Mouse (Mus musculus) G1E (cell line): ENCODE results near the gene Mettl5.

Source experiments
- CTCF ChIP-seq: IDR thresholded peaks from 2 replicates; pipeline ENCODE4 v1.5.1; 2012; ENCODE audit warnings: low read depth, low read length, inconsistent platforms, mixed read lengths
- GATA1 ChIP-seq: IDR thresholded peaks from 2 replicates; pipeline ENCODE4 v1.6.1; 2012; ENCODE audit warnings: borderline replicate concordance, low read length, inconsistent platforms, mixed read lengths
- POLR2AphosphoS5 ChIP-seq: IDR thresholded peaks from 2 replicates; pipeline ENCODE4 v1.6.1; 2012; ENCODE audit warnings: low read depth, low read length, inconsistent platforms; ENCODE audit not compliant: insufficient replicate concordance
- TAL1 ChIP-seq: conservative IDR thresholded peaks from 2 replicates; pipeline ENCODE4 v1.6.1; 2012; ENCODE audit warnings: low read depth, low read length, inconsistent platforms, mixed read lengths

DNA sequence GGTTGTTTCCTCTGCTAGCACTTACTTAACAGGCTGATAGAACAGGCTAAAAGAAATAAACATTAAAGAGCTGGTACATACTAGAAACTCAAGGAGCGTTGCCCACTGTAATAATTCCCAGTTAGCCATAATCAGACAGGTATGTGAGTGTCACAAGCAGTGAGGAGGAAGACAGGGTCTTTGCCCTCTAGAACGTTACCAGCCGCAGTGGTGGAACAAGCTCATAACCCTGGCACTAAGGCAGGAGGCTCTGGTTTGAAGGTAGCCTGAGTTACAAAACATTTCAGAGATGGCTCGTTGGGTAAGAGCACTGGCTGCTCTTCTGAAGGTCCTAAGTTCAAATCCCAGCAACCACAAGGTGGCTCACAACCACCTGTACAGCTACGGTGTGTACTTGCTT is 8.5 kb upstream of the Mettl5 start:
- no peak for TF ChIP-seq CTCF
- no peak for TF ChIP-seq GATA1
- no peak for TF ChIP-seq TAL1
- TF ChIP-seq POLR2AphosphoS5 = no peak
